Mouse (Mus musculus) CD4-positive, CD25-positive, alpha-beta regulatory T cell, adult 9 weeks (primary cell): ENCODE data around the gene Cenpw. TPM values are rescaled to one million over a fixed set of nuclear protein-coding genes. Genes with fewer than 3 reads are reported as not detected.

ENCODE experiments used
- polyA plus RNA-seq: library from polyadenylated mRNA; unstranded; fragments of 100-300 nt; shearing (Covaris generic); gene quantifications from one replicate; pipeline ENCODE4 v1.2.1, GENCODE M21; 2017

Gene Cenpw
- 4.8 TPM for polyA plus RNA-seq

GRCm38 (mm10) chr10:30199916-30200826, at the start of gene Cenpw:
TSS of gene Cenpw (minus strand) at chr10:30200560.

